Mouse (Mus musculus): ENCODE results near the gene Popdc2.

Popdc2 gene

DNA sequence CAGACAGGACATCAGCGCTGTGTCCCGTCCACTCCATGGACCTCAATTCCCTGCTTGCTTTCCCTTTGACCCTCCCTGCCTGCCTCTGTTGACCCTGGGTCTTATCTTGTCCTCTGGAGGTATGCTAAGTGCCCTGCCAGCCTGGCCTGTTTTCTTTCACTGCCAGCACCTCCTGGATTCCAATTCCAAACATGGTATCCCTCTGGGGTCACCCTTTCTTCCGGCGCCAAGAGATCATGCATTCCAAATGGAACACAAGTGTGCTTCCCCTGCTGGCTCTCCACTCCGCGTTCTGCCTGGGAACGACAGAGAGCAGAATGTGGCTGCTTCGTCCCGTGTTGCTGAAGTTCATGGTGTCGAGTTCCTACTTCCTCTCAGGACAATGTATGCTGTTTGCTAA, at the start of gene Popdc2:
Gene Popdc2, plus strand, starts transcription at position 277 of the 400 bp plus-strand sequence.
- no peak for DNase-seq (ENCODE audit: low read depth, low spot score)

DNA sequence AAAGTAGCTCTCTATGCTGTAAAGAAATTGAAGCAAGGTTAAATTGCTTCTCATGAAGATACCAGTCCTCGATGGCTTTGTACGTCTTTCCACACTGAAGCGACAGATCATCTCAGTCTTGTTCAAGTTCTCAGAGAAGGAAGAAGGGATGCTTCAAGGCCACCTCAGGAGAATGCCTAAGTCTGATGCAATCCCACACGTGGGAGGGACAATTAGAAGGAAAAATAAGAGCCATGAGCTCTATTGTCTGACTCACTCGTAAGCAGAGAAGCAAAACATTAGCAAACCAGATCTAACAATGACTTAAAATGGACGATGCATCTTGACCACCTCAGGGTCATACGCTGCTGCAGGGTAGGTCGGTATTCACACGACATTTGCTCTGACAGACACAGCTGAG, 43.5 kb upstream of the Popdc2 start:
- peak; percentile 67 for DNase-seq (ENCODE audit: low read depth, low spot score)

DNA sequence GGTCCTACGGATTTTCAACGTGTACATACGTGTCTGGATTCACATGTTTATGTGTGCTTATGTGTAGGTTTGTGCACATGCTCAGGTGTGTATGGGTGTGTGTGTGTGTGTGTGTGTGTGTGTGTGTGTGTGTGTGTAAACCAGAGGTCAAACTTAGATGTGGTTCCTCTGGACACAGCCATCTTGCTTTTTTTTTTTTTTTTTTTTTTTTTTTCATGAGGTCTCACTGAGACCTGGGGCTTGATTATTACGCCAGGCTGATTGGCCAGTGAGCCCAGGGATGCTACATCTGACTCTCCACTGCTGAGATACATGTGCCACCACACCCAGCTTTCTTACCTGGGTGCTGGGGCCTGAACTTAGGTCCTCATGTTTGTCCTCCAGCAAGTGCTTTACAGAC, 42.9 kb upstream of the Popdc2 start:
- no peak for DNase-seq (ENCODE audit: low read depth, low spot score)

DNA sequence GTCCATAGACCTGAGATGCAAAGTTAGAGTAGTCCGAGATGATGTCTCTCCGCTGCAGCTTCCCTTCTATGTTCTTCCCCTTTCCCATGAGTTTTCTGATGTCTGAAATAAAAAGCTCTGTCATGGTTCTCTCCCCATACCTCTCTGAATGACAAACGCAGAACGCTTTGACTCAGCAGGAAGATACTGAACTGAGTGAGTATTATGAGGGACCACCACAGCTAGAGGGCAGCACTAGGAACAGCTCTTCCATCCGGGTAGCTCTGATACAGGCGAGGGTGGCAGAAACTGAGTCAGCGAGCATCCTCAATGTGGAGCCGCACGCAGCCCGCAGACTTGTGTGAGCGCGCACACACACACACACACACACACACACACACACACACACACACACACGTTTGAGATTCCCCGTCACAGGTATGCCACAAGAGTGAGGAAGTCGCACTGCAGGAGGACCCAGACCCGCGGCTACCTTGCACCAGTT, 40.5 kb upstream of the Popdc2 start:
- peak; percentile 32 for DNase-seq (ENCODE audit: low read depth, low spot score)

DNA sequence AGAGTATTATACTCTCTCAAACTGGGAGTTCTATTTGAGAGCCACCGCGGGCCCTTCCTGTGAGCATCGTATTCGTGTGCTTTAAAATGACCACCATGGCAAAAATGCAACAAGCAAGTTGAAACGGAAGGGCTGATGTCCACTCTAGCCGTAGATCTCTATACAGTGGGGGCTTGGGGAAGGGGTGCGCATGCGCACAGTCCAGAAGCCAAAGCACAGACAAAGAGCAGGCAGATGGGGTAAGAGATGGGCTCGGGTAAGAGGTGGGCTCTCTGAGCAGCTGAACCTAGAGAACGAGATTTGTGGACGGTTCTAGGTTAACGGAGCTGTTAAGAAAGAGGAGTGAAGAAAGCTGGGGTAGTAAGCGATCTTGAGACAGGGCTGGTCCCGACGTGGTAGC, 37.7 kb upstream of the Popdc2 start:
- DNase-seq (ENCODE audit: low read depth, low spot score) = no peak

DNA sequence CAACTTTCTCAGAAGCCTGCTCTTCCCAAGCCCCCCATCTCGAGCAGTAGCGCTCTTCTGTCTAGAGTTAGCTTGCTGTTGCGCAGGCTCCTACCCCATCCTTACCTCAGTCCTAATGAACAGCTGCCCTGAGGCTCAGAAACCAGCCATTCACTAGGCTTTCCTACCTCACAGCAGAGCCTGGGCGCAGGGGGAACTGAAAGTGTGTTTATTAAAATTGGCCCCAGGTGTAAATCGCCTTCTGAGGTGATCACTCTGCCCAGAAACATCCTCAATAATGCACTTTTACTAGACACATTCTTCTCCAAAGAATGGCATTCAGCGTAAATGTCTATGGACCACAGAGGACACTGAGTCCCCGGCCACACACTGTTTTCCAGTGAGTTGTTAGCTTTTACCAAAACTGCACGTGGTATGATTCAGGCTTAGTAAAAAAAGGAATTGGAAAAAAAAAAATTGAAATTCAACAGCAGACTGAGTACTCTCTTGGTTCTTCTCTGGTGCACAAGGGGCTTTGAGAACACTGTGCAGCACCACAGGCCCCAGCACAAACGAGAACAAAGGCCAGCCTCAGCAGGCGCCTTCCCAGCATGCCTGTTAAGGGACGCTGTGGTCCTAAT, 35.1 kb upstream of the Popdc2 start:
- DNase-seq (ENCODE audit: low read depth, low spot score) = no peak

DNA sequence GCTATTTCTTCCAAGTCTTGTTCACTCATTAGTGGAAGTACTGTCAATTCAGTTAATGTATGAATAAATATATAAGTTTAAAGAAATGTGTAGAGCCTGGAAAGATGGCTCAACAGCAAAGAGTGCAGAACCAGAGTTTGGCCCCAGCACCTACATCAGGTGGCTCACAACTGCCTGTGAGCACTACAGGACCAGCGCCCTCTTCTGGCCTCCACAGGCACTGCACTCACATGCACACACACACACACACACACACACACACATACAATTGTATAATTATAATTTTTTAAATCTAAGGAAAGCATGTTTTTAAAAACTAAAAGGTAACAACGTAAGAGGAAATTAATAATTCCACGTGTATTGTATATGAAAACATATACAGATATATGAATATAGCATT, 32.7 kb upstream of the Popdc2 start:
- DNase-seq (ENCODE audit: low read depth, low spot score) = no peak

DNA sequence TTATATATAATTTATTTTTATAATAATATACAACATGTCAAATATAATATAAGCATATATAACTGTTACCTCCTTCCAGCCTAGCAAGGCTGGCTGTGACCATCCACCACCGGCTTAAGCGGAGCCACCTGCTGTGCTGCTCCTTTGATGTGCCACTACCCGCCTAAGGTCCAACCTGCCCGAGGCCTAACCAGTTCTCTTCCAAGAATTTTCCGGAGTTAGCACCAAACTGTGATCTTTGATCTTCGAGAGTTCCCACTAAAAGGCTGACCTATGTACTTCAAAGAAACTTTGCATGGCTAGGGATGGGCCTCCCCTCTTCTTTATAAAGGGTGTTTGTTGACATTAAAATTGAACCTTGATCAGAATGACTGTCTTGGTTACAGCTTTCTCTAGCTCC, 27.6 kb upstream of the Popdc2 start:
- no peak for DNase-seq (ENCODE audit: low read depth, low spot score)

DNA sequence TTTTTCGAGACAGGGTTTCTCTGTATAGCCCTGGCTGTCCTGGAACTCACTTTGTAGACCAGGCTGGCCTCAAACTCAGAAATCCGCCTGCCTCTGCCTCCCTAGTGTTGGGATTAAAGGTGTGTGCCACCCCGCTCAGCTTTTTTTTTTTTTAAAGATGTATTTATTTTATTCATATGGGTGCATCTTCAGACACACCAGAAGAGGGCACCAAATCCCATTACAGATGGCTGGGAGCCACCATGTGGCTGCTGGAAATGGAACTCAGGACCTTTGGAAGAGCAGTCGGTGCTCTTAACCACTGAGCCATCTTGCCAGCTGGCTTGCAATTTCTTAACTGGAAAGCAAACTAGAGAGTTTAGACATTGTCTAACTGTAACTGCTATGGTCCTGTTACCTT, 23.9 kb upstream of the Popdc2 start:
- DNase-seq (ENCODE audit: low read depth, low spot score) = peak; percentile 28

DNA sequence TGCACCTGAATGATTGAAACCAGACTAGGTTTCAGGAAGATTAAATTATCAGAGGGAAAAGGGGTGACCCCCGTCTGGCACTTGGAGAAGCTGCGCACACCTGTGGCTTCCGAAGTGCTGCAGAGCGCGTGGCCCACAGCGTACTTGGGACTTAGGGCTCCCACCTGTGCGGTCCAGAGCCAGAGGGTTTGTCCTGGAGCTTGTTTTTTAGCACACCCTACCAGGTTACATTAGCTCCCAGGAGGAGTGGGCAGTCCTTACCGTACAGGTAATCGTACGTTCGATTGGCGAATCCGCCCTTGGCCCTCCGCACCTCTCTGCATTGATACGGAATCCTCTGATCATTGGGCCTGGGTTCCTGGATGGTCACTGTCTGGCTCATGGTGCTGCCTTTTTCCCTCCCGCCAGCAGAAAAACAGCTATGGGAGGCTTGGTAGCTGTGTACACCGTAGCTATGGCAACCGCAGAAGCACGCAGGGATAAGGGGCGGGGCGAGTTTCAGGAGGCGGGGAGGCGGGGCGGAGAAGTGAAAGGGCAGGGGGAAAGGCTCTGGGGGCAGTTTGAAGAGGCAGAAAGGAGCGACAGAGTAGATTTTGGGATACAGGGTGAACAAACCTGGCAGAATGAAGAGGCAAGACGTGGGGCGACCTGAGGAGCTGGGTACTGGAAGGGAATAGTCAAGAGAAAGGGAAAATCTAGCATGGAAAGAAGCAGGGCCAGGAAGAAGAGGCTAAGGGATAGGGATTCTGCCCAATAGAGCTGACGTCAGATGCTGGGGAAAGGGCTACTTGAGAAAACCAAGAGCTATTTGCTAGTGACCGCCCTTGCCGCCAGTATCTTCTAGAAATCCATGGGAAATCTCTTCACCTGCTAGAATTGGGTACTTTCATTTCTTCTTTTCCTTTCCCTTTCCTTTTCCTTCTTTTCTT, 20.3 kb upstream of the Popdc2 start, which contains the start of gene Maats1:
Gene Maats1, minus strand, starts transcription at position 748 of the 929 bp plus-strand sequence.
- DNase-seq (ENCODE audit: low read depth, low spot score) = no peak

DNA sequence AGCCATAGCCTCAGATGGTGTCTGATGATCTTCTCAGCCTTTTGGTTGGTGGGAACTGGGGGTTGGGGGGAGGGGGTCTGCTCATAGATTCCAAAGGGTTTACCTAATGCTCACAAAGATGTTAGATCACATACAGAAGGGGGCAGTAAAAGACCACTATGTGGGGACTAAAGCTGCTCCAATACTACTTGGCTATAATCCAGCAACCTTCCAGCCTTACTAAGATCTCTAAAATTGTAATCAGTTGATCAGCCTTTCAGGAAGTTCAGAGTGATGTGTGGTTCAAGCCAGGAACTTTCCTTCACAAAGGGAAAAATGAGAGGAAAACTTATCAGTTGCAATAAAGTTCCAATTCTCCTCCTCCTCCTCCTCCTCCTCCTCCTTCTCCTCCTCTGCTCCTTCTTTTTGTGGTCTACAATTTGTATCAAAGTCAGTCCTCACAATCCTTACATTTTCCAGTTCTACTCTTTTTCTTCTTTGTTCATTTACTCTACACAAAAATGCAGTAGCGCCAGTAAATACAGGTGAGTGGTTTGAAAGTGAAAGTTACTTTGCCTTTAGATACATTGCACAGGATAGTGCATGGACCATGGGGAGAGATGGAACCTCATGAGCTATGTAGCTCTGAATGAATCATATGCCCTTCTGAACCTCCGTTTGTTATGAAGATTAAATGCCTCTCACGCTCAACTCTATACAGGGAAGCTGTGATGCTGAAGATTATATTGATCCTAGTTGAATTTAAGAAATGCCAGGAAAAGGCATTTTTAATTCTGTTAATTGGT, 16.9 kb upstream of the Popdc2 start:
- peak; percentile 89 for DNase-seq (ENCODE audit: low read depth, low spot score)

DNA sequence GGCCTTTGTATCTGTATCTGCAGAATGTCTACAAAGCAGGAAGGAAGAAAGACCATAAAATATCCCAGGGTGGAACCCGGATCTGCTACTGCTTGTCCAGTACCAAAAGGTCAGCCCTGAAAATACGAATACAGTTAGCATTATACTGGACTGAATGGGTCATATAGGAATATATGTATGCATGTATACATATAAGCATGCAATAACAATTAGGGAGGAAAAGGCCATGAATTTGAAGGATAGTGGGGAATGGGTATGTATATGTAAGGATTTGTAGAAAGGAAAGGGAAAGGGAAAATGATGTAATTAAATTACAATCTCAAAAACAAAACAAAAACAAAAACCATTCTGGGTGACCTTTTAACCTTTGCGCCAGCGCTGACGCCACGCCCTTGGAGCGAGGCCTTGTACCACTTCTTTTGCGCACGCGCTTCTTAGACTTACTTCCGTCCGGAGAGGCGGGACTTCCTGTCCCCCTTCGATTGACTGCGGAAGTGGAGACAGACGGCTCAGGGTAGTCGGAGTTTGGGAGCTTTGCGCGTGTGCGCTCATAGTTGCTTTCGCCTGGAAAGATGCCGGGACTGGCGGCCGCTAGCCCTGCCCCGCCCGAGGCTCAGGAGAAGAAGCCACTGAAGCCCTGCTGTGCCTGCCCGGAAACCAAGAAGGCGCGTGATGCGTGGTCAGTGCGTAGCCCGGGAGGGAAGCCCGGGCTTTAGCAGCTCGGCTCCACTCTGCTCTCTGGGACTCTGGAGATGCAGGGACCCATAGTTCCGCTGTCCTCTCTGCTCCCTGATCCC, 15.3 kb upstream of the Popdc2 start, which contains the start of the genes Cox17 and Gm21987:
Gene Cox17, plus strand, starts transcription at position 463 of the 797 bp plus-strand sequence.
Gene Gm21987, plus strand, starts transcription at position 512 of the 797 bp plus-strand sequence.
- peak; percentile 99 for DNase-seq (ENCODE audit: low read depth, low spot score)

DNA sequence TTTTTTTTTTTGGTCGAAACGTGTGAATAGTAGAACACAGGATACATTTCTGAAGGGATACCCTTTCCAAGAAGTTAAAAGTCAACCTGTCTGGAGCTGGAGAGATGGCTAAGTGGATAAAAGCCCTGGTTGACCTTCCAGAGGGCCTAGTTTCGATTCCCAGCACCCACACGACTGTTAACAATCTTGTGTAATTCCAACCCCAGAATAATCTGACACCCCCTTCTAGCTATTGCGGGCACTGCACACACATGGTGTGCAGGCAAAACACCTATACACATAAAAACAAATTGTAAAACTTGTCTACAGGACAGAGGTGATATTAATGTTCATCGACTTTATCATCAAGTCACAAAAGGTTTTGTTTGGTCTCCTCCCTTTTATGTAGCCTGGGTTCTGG, 14.4 kb upstream of the Popdc2 start:
- DNase-seq (ENCODE audit: low read depth, low spot score) = peak; percentile 46

DNA sequence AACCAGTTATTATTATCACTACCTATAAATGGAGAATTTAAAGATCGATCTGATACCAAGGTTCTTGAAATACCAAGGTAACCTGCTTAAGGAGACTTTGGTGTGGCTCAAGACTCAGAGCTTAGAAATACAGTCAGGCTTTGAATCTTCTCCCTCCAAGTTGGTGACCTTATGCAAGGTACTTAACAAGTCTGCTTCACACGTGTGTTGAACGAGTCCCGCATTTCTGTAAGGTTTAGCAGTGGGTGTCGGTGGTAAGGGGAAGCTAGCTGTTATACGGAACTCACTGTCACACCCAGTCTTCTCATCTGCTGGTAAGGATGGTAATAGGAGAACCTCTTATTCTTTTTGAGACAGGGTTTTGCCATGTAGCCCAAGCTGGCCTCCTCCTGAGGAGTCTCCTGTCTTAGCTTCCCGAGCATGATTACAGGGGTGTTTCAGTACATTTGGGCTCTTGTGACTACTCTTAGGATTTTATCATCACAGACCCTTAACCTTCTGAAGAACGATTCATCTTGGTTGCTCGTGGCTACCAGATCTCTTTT, 13.7 kb upstream of the Popdc2 start:
- no peak for DNase-seq (ENCODE audit: low read depth, low spot score)

DNA sequence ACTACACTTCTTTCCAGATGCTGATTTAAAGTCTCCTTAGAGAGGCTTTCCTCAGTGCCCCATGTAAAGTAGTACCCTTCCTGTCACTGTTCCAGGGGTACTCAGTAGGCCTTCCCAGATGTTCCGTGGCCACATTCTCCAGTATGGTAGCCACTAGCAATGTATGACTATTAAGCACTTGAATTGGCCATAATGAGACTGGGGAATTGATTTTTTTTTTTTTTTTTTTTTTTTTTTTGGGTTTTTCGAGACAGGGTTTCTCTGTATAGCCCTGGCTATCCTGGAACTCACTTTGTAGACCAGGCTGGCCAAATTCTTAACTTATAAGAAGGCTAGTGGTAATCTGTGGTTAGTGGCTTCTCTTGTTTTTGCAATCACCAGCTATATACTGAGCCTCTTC, 12.1 kb upstream of the Popdc2 start:
- DNase-seq (ENCODE audit: low read depth, low spot score) = no peak

DNA sequence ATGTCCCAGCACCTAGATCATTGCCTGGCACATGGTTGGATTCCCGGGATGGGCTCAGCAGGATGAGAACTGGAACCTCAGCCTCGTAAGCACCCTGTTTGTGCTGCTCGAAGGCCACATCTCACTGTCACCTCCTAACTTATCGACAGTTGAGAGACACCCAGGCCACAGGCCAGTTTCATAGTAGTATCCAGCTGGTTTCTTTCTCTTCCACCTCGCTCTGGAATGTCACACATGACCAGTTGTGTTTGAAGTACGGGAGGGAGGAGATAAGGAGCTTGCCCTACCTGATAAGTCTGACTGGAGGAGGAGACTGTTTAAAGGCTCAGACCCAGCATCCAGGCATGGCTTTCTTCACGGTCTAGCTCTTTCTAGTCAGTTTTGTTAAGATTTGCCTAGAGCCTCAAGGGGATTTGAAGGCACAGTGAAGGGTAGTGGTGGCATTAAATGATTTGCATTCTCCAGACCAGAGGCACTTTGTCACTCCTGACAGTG, 11.6 kb upstream of the Popdc2 start:
- DNase-seq (ENCODE audit: low read depth, low spot score) = no peak

DNA sequence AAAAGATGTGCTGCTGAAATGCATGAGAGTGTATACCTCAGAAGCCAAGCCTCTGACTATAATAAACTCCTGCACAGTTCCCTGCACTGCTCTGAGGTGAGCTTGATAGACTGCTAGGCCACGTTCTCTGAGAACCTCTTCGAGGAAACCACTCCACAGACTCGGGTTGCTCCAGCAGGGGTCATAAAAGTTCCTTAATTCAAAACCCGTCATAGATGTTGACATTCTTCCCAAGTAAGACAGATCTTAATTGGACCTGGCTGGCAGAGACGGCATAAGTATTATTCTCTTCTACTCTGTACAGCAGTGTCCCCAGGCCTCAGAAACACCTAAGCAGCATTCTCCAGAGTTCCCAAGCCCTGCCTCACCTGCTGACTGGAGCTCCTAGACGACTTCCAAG, 11.1 kb upstream of the Popdc2 start:
- DNase-seq (ENCODE audit: low read depth, low spot score) = no peak

DNA sequence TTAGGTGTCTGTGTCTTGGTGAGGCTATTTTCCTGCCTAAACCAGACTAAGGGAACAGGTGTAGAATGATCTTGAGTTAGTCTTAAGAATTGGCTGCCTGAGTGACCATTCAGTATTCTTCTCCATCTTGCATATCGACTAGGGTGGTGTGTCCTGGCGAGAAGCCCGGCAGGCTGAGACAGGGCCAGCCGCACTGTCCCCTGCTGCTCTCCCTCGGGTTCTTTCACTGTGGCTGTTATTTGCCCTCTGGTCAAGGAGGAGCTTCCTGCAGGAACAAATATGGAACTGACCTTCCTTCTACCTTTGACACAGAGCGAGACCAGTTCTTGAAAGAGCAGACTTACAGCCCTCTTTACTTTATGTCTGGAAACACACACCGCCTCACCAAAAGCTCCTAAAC, 10.0 kb upstream of the Popdc2 start:
- DNase-seq (ENCODE audit: low read depth, low spot score) = no peak

DNA sequence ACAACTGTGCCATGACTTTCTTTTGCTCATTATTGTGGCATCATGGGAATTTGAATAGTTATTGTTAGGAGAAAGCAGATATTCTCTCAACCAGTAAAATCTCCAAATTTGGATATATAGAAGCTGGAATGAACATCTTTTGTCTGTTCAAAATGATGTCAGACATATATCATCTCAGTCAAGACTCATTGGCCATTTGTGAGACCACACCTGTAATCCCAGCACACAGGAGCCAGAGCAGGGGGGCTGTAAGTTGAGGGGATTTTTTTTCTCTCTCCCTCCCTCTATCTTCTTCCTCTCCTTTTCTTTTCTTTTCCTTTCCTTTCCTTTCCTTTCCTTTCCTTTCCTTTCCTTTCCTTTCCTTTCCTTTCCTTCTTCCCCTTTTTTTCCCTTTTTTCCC, 9.2 kb upstream of the Popdc2 start:
- DNase-seq (ENCODE audit: low read depth, low spot score) = no peak

DNA sequence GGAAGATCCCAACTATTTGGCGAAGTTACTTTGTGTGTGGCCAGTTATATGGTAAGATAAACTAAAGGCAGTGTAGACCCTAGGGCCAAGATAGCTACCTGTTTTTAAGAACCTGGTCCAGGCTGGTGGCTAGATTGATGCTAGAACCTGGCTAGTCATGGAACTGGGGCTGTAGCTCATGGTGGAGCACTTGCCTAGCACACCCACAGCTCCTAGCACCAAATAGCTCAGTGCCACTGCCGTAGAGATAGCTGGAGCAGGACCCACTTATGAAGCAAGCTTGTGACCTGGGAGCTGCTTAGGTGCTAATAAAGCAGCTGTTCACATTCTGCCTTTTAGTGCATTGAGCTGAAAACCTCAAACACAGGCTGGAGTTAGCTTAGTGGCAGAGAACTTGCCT, 8.4 kb upstream of the Popdc2 start:
- DNase-seq (ENCODE audit: low read depth, low spot score) = no peak
